Comparison of ENCODE assay signal across 10 mouse cellular contexts in the genomic region with DNA sequence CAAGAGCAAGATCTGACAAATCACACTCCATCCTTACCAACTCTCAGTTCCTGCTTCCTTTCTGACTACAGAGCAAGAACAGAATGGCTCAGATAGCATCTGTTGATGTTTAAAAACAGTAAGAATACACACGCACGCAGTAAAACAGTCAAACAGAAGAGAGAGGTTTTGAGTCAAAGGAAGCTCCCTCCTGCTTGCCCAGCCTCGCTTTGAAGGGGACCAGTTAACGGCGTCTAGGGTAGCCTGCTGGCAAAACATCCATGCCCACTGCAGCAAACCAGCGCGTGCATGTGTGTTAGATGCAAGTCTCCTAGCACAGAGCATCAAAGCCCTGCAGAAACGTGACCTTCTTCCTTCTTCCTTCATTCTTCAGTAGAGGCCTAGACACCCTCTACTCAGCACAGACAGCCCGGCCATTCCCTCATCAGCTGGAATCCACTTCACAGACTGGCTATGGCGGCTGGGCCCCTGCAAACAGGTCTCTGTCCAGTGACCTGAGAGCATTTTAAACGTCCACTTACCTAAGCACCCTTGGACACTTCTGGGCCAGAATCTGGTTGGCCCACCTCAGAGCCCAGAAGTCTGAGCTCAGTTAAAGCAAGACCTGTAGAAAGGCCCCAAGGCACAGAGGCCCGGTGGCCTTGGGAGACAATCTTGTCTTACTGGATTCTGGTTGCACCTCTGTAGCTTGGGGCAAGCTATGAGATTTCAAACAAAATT. TPM values are rescaled to one million over a fixed set of nuclear protein-coding genes. Genes with fewer than 3 reads are reported as not detected.
A peak's percentile ranks its signal among the peaks of the same experiment; 100 is the strongest.
DNase-seq lines count a peak whose midpoint lies in the region; ATAC-seq lines count a peak whose summit lies in the region.
"Had no signal": no experiment of that assay in that cellular context is flagged by ENCODE, and none has a peak within 500 bp of the region (broad histone marks: within the 10 kb centered on the region; RNA-seq: fewer than 3 reads in every experiment).

No protein-coding gene starts in this region.

- H3K9me3 ChIP-seq in lung, embryonic 16.5 days (ENCODE audit: control insufficient read depth, low read length) = no peaks in the 10 kb centered on the region
- H3K9me3 ChIP-seq in forebrain, embryonic 12.5 days = no peaks in the 10 kb centered on the region
- H3K9me3 ChIP-seq: liver, embryonic 15.5 days had no signal

- no peaks in the 10 kb centered on the region for H3K27me3 ChIP-seq in lung, embryonic 16.5 days (ENCODE audit: control insufficient read depth, insufficient read depth, low read depth, low read length)
- no peaks in the 10 kb centered on the region for H3K27me3 ChIP-seq in forebrain, embryonic 12.5 days
- H3K27me3 ChIP-seq: liver, embryonic 15.5 days had no signal

- H3K27ac ChIP-seq in lung, embryonic 16.5 days (ENCODE audit: low read length) = peak overlapping the region; percentile 7
- H3K27ac ChIP-seq in forebrain, embryonic 12.5 days = no peak overlapping the region

- 61% methylated on average over 12 of the region's 12 CpGs for WGBS in lung, embryonic 16.5 days
- WGBS in forebrain, embryonic 12.5 days = 82% methylated on average over 12 of the region's 12 CpGs

- ATAC-seq in lung, embryonic 16.5 days (ENCODE audit: low read depth) = no peak
- peak; percentile 71 for ATAC-seq in activated CD4-positive, CD25-positive, alpha-beta regulatory T cell, adult 4 months
- ATAC-seq in erythroblast, adult 5-6 weeks (replicated peaks; ENCODE audit: low FRiP score, poor library complexity, severe bottlenecking) = no peak
- ATAC-seq in forebrain, embryonic 12.5 days (ENCODE audit: low FRiP score) = no peak

- no peak overlapping the region for H3K9ac ChIP-seq in lung, embryonic 16.5 days (ENCODE audit: low read length)
- H3K9ac ChIP-seq in forebrain, embryonic 12.5 days = no peak overlapping the region
- H3K9ac ChIP-seq: liver, embryonic 15.5 days had no signal

- H3K36me3 ChIP-seq in lung, embryonic 16.5 days (ENCODE audit: control insufficient read depth, insufficient read depth, low read length) = no peaks in the 10 kb centered on the region
- no peaks in the 10 kb centered on the region for H3K36me3 ChIP-seq in forebrain, embryonic 12.5 days (replicated peaks)
- H3K36me3 ChIP-seq: liver, embryonic 15.5 days had no signal

- peak; percentile 3 for DNase-seq in gastrocnemius, postnatal 10 days
- no peak for DNase-seq in gastrocnemius, adult 18-20 months (ENCODE audit: low spot score)
- DNase-seq in lung, postnatal 10 days = no peak
- DNase-seq in spleen, postnatal 4 days (ENCODE audit: low spot score in 2 of 2) = peak; percentile 13 to 59
- DNase-seq: right cerebral cortex, adult 18-20 months had no signal

- H3K4me2 ChIP-seq in lung, embryonic 16.5 days (ENCODE audit: low read depth, low read length) = no peak overlapping the region
- H3K4me2 ChIP-seq in forebrain, embryonic 12.5 days = no peak overlapping the region
- H3K4me2 ChIP-seq: liver, embryonic 15.5 days had no signal

- no peak overlapping the region for H3K4me3 ChIP-seq in lung, embryonic 16.5 days (ENCODE audit: low read length)
- no peak overlapping the region for H3K4me3 ChIP-seq in forebrain, embryonic 12.5 days (replicated peaks)
- H3K4me3 ChIP-seq: liver, embryonic 15.5 days had no signal

- peaks cover 28% of the 10 kb centered on the region for H3K4me1 ChIP-seq in lung, embryonic 16.5 days (replicated peaks; ENCODE audit: control insufficient read depth, insufficient read depth, low read length)
- H3K4me1 ChIP-seq in forebrain, embryonic 12.5 days = peaks cover 8% of the 10 kb centered on the region; the same call in 1 of the 2 replicates

RNA-seq across cellular contexts. Expression of a gene that starts 24.5 kb away (rescaled TPM):
- total RNA-seq in gastrocnemius, postnatal 10 days (2021) = 10 to 100 TPM; 26.2 to 32.6 TPM
- total RNA-seq in gastrocnemius, adult 18-20 months (2021) = 10 to 100 TPM in 1 of 2 experiments, 1 to 10 TPM in 1; 7.4 to 10.8 TPM
- 10.1 and 11.2 TPM in 2 replicates for polyA plus RNA-seq in lung, embryonic 16.5 days (2015; fragmentation: Nextera tagmentation; extraction: Ambion mirVana)
- 10 to 100 TPM; 31.3 to 64.3 TPM for polyA plus RNA-seq in activated CD4-positive, CD25-positive, alpha-beta regulatory T cell, adult 4 months (2017; shearing (Covaris generic))
- total RNA-seq in erythroblast, adult 5-6 weeks (2015; ENCODE audit: low replicate concordance) = 50.2 and 57.8 TPM in 2 replicates
- 23.0 and 25.8 TPM in 2 replicates for total RNA-seq in erythroblast, adult 5-6 weeks (2017; ENCODE audit: low replicate concordance)
- polyA plus RNA-seq in forebrain, embryonic 12.5 days (2016; fragmentation: Nextera tagmentation; extraction: Ambion mirVana) = 9.7 and 10.6 TPM in 2 replicates

Comparison
In these comparisons a context has a peak if more than half of its experiments do, and no peak if none do; other contexts are left out.
1. DNase-seq: peak in gastrocnemius, postnatal 10 days (single experiment) and spleen, postnatal 4 days (2 of 2); none in gastrocnemius, adult 18-20 months (single experiment) and lung, postnatal 10 days (single experiment).